Mouse (Mus musculus) bone marrow macrophage, adult 2 months (primary cell): Measurements from ENCODE around the gene Unc13a. TPM values are rescaled to one million over a fixed set of nuclear protein-coding genes. Genes with fewer than 3 reads are reported as not detected.
A peak's percentile ranks its signal among the peaks of the same experiment; 100 is the strongest.

Source experiments
- H3K27ac ChIP-seq: 2 replicates; pipeline ENCODE4 v1.5.1; 2012; ENCODE audit warnings: low read depth, low read length; ENCODE audit not compliant: insufficient read depth
- H3K4me1 ChIP-seq: 2 replicates; pipeline ENCODE4 v1.6.1; 2012; ENCODE audit warnings: low read length; ENCODE audit not compliant: control insufficient read depth, insufficient read depth
- H3K4me3 ChIP-seq: 2 replicates; pipeline ENCODE4 v1.5.1; 2012; ENCODE audit warnings: mild to moderate bottlenecking, low read length, moderate library complexity; ENCODE audit not compliant: insufficient read depth
- CTCF ChIP-seq: IDR thresholded peaks from 2 replicates; pipeline ENCODE4 v1.5.1; 2012; ENCODE audit warnings: low read depth, mild to moderate bottlenecking, low read length, moderate library complexity
- POLR2A ChIP-seq: IDR thresholded peaks from 2 replicates; pipeline ENCODE4 v1.6.1; 2012; ENCODE audit warnings: mild to moderate bottlenecking, low read depth, low read length, borderline replicate concordance
- polyA plus RNA-seq: library from polyadenylated mRNA; stranded (reverse); fragments of >200 nt; gene quantifications from 2 replicates; pipeline ENCODE4 v1.2.4, GENCODE M21; 2012; ENCODE audit not compliant: missing spikeins, insufficient read depth, insufficient read length

Gene Unc13a
- polyA plus RNA-seq, 1 experiment: 1.0 TPM

- peaks cover 6% of the 10 kb centered on the region for H3K4me1 ChIP-seq
- TF ChIP-seq POLR2A (no peak), CTCF (no peak)
- no peak overlapping the region for H3K27ac ChIP-seq
- peak overlapping the region; percentile 2 for H3K4me3 ChIP-seq
Observed at GRCm38 (mm10) chr8:71602666-71603334, 68.8 kb downstream of the Unc13a start.

- H3K27ac ChIP-seq: no peak overlapping the region
- peaks cover 8% of the 10 kb centered on the region for H3K4me1 ChIP-seq
- no peak for TF ChIP-seq POLR2A
- no peak for TF ChIP-seq CTCF
- peak overlapping the region; percentile 2 for H3K4me3 ChIP-seq
Observed at GRCm38 (mm10) chr8:71601939-71602665, 69.5 kb downstream of the Unc13a start.

- peaks cover 19% of the 10 kb centered on the region for H3K4me1 ChIP-seq
- TF ChIP-seq POLR2A (no peak), CTCF (no peak)
- no peak overlapping the region for H3K27ac ChIP-seq
- H3K4me3 ChIP-seq: no peak overlapping the region
Observed at GRCm38 (mm10) chr8:71598841-71599240, 72.7 kb downstream of the Unc13a start.

- H3K27ac ChIP-seq: no peak overlapping the region
- H3K4me1 ChIP-seq: peaks cover 20% of the 10 kb centered on the region
- H3K4me3 ChIP-seq: no peak overlapping the region
- TF ChIP-seq CTCF (no peak), POLR2A (no peak)
Observed at GRCm38 (mm10) chr8:71598375-71598774, 73.2 kb downstream of the Unc13a start.

- H3K4me1 ChIP-seq: peaks cover 23% of the 10 kb centered on the region
- TF ChIP-seq POLR2A: no peak
- no peak for TF ChIP-seq CTCF
- no peak within 1 kb of the TSS for H3K27ac ChIP-seq
- H3K4me3 ChIP-seq: no peak within 1 kb of the TSS
Observed at GRCm38 (mm10) chr8:71597451-71597850, 74.1 kb downstream of the Unc13a start, which contains the start of gene Fam129c. Gene Fam129c (plus strand): TSS chr8:71597648.

- Histone ChIP-seq H3K4me1 (peaks cover 22% of the 10 kb centered on the region), H3K4me3 (no peak overlapping the region), H3K27ac (no peak overlapping the region)
- TF ChIP-seq POLR2A: no peak
- TF ChIP-seq CTCF: no peak
Observed at GRCm38 (mm10) chr8:71596798-71597197, 74.8 kb downstream of the Unc13a start.

- Histone ChIP-seq H3K4me3 (no peak overlapping the region), H3K4me1 (peaks cover 22% of the 10 kb centered on the region), H3K27ac (no peak overlapping the region)
- TF ChIP-seq POLR2A (no peak), CTCF (no peak)
Observed at GRCm38 (mm10) chr8:71596384-71596783, 75.2 kb downstream of the Unc13a start.

GRCm38 (mm10) chr8:71595862-71596261 lies 75.7 kb downstream of the Unc13a start:
- no peak overlapping the region for H3K4me3 ChIP-seq
- TF ChIP-seq CTCF: peak; percentile 91
- TF ChIP-seq POLR2A: no peak
- H3K27ac ChIP-seq: no peak overlapping the region
- H3K4me1 ChIP-seq: peaks cover 25% of the 10 kb centered on the region

- H3K4me1 ChIP-seq: peaks cover 30% of the 10 kb centered on the region
- no peak overlapping the region for H3K27ac ChIP-seq
- H3K4me3 ChIP-seq: no peak overlapping the region
- TF ChIP-seq POLR2A: no peak
- no peak for TF ChIP-seq CTCF
Observed at GRCm38 (mm10) chr8:71594324-71594722, 77.2 kb downstream of the Unc13a start.

- no peak overlapping the region for H3K4me3 ChIP-seq
- H3K4me1 ChIP-seq: peaks cover 30% of the 10 kb centered on the region
- no peak overlapping the region for H3K27ac ChIP-seq
- no peak for TF ChIP-seq CTCF
- no peak for TF ChIP-seq POLR2A
Observed at GRCm38 (mm10) chr8:71593556-71594323, 77.8 kb downstream of the Unc13a start.
